Mouse (Mus musculus) G1E-ER4 (cell line): ENCODE results near the gene Jund. TPM values are rescaled to one million over a fixed set of nuclear protein-coding genes. Genes with fewer than 3 reads are reported as not detected.

Experiments
- GATA1 ChIP-seq: IDR thresholded peaks from one replicate; pipeline ENCODE4 v1.8.0; 2012; ENCODE audit warnings: low read length, inconsistent platforms
- polyA plus RNA-seq: library from polyadenylated mRNA; stranded (reverse); fragments of >175 nt; gene quantifications from 2 replicates; pipeline ENCODE4 v1.2.3, GENCODE M21; 2012

The Jund gene
- polyA plus RNA-seq, 1 experiment = 232 TPM

GRCm38 (mm10) chr8:70689892-70690390 lies 8.8 kb upstream of the Jund start:
- TF ChIP-seq GATA1 = no peak

GRCm38 (mm10) chr8:70691230-70691629 lies 7.5 kb upstream of the Jund start:
- TF ChIP-seq GATA1 = no peak

GRCm38 (mm10) chr8:70691727-70692231 lies 7.0 kb upstream of the Jund start:
- no peak for TF ChIP-seq GATA1

- no peak for TF ChIP-seq GATA1
These were observed 5.1 kb upstream of the Jund start for GRCm38 (mm10) chr8:70693636-70694035.

- TF ChIP-seq GATA1 = no peak
These were observed 3.3 kb upstream of the Jund start for GRCm38 (mm10) chr8:70695318-70696018.

- TF ChIP-seq GATA1 = no peak
These were observed 2.5 kb upstream of the Jund start for GRCm38 (mm10) chr8:70696019-70696885.

- TF ChIP-seq GATA1 = no peak
These were observed 1.8 kb upstream of the Jund start for GRCm38 (mm10) chr8:70696946-70697345.

- TF ChIP-seq GATA1 = no peak
These were observed 1.1 kb upstream of the Jund start for GRCm38 (mm10) chr8:70697366-70698250.

- no peak for TF ChIP-seq GATA1
These were observed 526 bp downstream of the Jund start for GRCm38 (mm10) chr8:70699116-70699833.

- no peak for TF ChIP-seq GATA1
These were observed 1.2 kb downstream of the Jund start for GRCm38 (mm10) chr8:70699834-70700554.

GRCm38 (mm10) chr8:70700555-70700922 lies 1.8 kb downstream of the Jund start:
- TF ChIP-seq GATA1 = no peak

GRCm38 (mm10) chr8:70701048-70701981 lies 2.6 kb downstream of the Jund start:
- TF ChIP-seq GATA1 = no peak
